Comparison of ENCODE assay signal across 8 mouse cellular contexts in the genomic region with DNA sequence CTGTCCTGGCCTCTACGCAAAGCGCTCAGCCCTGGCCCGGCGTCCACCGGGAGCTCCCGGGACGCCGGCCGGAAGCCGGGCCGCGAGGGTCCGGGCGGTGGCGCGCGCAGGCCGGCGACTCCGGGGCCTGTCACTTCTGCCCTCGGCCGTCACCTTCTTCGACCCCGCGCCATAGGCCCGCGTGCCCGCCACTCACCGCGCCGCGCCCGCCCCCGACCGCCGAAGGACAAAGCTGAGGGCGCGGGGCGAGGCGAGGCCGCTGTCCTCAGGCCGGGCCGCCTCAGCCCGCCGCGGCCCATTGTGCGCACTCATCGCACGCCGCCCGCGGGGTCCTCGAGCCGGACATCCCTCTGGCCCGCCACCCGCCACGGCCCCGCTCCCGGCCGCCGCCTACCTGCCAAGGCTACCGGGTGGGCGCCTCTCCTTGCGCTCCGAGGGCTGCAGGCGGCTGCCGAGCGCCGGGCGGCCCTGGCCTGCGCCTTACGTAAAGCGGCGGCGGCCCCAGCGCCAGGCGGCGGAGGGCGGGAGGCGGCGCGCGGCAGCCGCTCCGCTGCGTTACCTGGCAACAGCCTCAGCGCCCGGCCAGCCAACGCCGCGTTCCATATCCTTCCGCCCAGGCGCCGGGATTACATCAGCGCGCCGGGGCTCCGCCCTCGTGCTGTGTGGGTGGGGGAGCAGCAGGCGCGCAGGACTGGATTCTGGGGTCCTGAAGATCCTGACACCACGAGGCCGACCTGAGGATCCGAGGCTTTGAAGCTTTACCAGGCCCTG. TPM values are rescaled to one million over a fixed set of nuclear protein-coding genes. Genes with fewer than 3 reads are reported as not detected.
A peak's percentile ranks its signal among the peaks of the same experiment; 100 is the strongest.
DNase-seq lines count a peak whose midpoint lies in the region; ATAC-seq and TF ChIP-seq lines count a peak whose summit lies in the region.

A gene (minus strand): TSS at position 564 of the 771 bp plus-strand sequence.

- H3K79me2 ChIP-seq in C2C12 (ENCODE audit: control insufficient read depth, insufficient read depth), result peaks cover 49% of the 10 kb centered on the region

- peaks cover 75% of the 10 kb centered on the region for H3K4me1 ChIP-seq in erythroblast, embryonic 14.5 days (ENCODE audit: control insufficient read depth)
- H3K4me1 ChIP-seq in heart, embryonic 12.5 days (replicated peaks), result peaks cover 59% of the 10 kb centered on the region
- peaks cover 13% of the 10 kb centered on the region for H3K4me1 ChIP-seq in kidney, postnatal 0 days (replicated peaks; ENCODE audit: insufficient read depth, low read length)
- H3K4me1 ChIP-seq in liver, embryonic 11.5 days (replicated peaks; ENCODE audit: control insufficient read depth, insufficient read depth, low read length), result peaks cover 29% of the 10 kb centered on the region
- H3K4me1 ChIP-seq in stomach, embryonic 14.5 days (ENCODE audit: control insufficient read depth, insufficient read depth, low read length), result peaks cover 12% of the 10 kb centered on the region

- H3K27me3 ChIP-seq in C2C12 (ENCODE audit: control insufficient read depth, insufficient read depth, insufficient read length), result no peaks in the 10 kb centered on the region
- peaks cover 20% of the 10 kb centered on the region for H3K27me3 ChIP-seq in erythroblast, embryonic 14.5 days (ENCODE audit: control insufficient read depth)
- no peaks in the 10 kb centered on the region for H3K27me3 ChIP-seq in heart, embryonic 12.5 days (replicated peaks)
- no peaks in the 10 kb centered on the region for H3K27me3 ChIP-seq in kidney, postnatal 0 days (ENCODE audit: insufficient read depth, low read length)
- no peaks in the 10 kb centered on the region for H3K27me3 ChIP-seq in liver, embryonic 11.5 days (replicated peaks; ENCODE audit: control insufficient read depth, insufficient read depth, low read length)
- no peaks in the 10 kb centered on the region for H3K27me3 ChIP-seq in stomach, embryonic 14.5 days (ENCODE audit: control insufficient read depth, insufficient read depth, low read length)

- WGBS in heart, embryonic 12.5 days, result under 1% methylated on average over 97 of the region's 104 CpGs
- WGBS in kidney, postnatal 0 days, result under 1% methylated on average over 84 of the region's 104 CpGs
- WGBS in liver, embryonic 11.5 days, result under 1% methylated on average over 93 of the region's 104 CpGs
- under 1% methylated on average over 87 of the region's 104 CpGs for WGBS in stomach, embryonic 14.5 days

- H3K36me3 ChIP-seq in C2C12 (ENCODE audit: control insufficient read depth, insufficient read depth), result peaks cover 4% of the 10 kb centered on the region
- peaks cover 37% of the 10 kb centered on the region for H3K36me3 ChIP-seq in erythroblast, embryonic 14.5 days (ENCODE audit: control insufficient read depth)
- H3K36me3 ChIP-seq in heart, embryonic 12.5 days, result peaks cover 4% of the 10 kb centered on the region; the same call in 1 of the 2 replicates
- no peaks in the 10 kb centered on the region for H3K36me3 ChIP-seq in kidney, postnatal 0 days (ENCODE audit: insufficient read depth, low read length)
- H3K36me3 ChIP-seq in liver, embryonic 11.5 days (ENCODE audit: control insufficient read depth, insufficient read depth, low read length), result no peaks in the 10 kb centered on the region
- no peaks in the 10 kb centered on the region for H3K36me3 ChIP-seq in stomach, embryonic 14.5 days (ENCODE audit: control insufficient read depth, insufficient read depth, low read length)

- DNase-seq in brain, embryonic 14.5 days (ENCODE audit: low read depth), result peak; percentile 98
- DNase-seq in kidney, postnatal 0 days (ENCODE audit: low spot score), result peak; percentile 94
- DNase-seq in liver, embryonic 11.5 days (ENCODE audit: low spot score), result peak; percentile 90
- peak; percentile 92 for DNase-seq in naive thymus-derived CD4-positive, alpha-beta T cell, adult 2 months (ENCODE audit: low read depth)

- TF ChIP-seq CTCF in C2C12 (IDR thresholded peaks at IDR 0.05; ENCODE audit: control insufficient read depth, insufficient read depth, insufficient read length), result peak; percentile 14
- TF ChIP-seq CTCF in brain, embryonic 14.5 days (IDR thresholded peaks at IDR 0.05; ENCODE audit: borderline replicate concordance, extremely low read depth, insufficient read depth, insufficient read length), result no peak
- no peak for TF ChIP-seq CTCF in kidney, postnatal 0 days (IDR thresholded peaks at IDR 0.05; ENCODE audit: low read depth)

- peak; percentile 94 for ATAC-seq in heart, embryonic 12.5 days (ENCODE audit: insufficient number of reproducible peaks, low FRiP score)
- peak; percentile 94 for ATAC-seq in kidney, postnatal 0 days (replicated peaks; ENCODE audit: low FRiP score, low read depth)
- ATAC-seq in liver, embryonic 11.5 days (replicated peaks; ENCODE audit: low FRiP score), result peak; percentile 91
- peak; percentile 93 for ATAC-seq in stomach, embryonic 14.5 days (ENCODE audit: insufficient number of reproducible peaks, insufficient read depth, low FRiP score, low read depth)

- H3K9ac ChIP-seq in heart, embryonic 12.5 days, result peak within 1 kb of the TSS; percentile 92
- peak within 1 kb of the TSS; percentile 85 for H3K9ac ChIP-seq in kidney, postnatal 0 days (ENCODE audit: low read depth, low read length)
- peak within 1 kb of the TSS; percentile 86 for H3K9ac ChIP-seq in liver, embryonic 11.5 days (ENCODE audit: low read depth, low read length)
- peak within 1 kb of the TSS; percentile 90 for H3K9ac ChIP-seq in stomach, embryonic 14.5 days (replicated peaks; ENCODE audit: low read depth, low read length)

- H3K79me3 ChIP-seq in C2C12 (ENCODE audit: low read depth), result peaks cover 46% of the 10 kb centered on the region

- H3K9me3 ChIP-seq in erythroblast, embryonic 14.5 days (ENCODE audit: control insufficient read depth, low read length), result no peaks in the 10 kb centered on the region
- H3K9me3 ChIP-seq in heart, embryonic 12.5 days (replicated peaks), result no peaks in the 10 kb centered on the region
- no peaks in the 10 kb centered on the region for H3K9me3 ChIP-seq in kidney, postnatal 0 days (replicated peaks; ENCODE audit: low read length)
- H3K9me3 ChIP-seq in liver, embryonic 11.5 days (ENCODE audit: control insufficient read depth, low read length), result no peaks in the 10 kb centered on the region
- H3K9me3 ChIP-seq in stomach, embryonic 14.5 days (ENCODE audit: control insufficient read depth, low read depth, low read length), result no peaks in the 10 kb centered on the region

- peak within 1 kb of the TSS; percentile 67 for H3ac ChIP-seq in C2C12 (ENCODE audit: control insufficient read depth, insufficient read length, low read depth)

- peak within 1 kb of the TSS; percentile 85 for H3K4me2 ChIP-seq in heart, embryonic 12.5 days
- H3K4me2 ChIP-seq in kidney, postnatal 0 days (ENCODE audit: low read length), result peak within 1 kb of the TSS; percentile 88
- peak within 1 kb of the TSS; percentile 84 for H3K4me2 ChIP-seq in liver, embryonic 11.5 days
- peak within 1 kb of the TSS; percentile 72 for H3K4me2 ChIP-seq in stomach, embryonic 14.5 days (replicated peaks; ENCODE audit: low read depth, low read length)

- TF ChIP-seq POLR2A in brain, embryonic 14.5 days (IDR thresholded peaks at IDR 0.05; ENCODE audit: borderline replicate concordance, extremely low read depth, insufficient read depth, insufficient read length, poor library complexity, severe bottlenecking), result peak; percentile 69

- peak within 1 kb of the TSS; percentile 96 for H3K27ac ChIP-seq in heart, embryonic 12.5 days (ENCODE audit: poor library complexity, severe bottlenecking)
- peak within 1 kb of the TSS; percentile 93 for H3K27ac ChIP-seq in kidney, postnatal 0 days
- peak within 1 kb of the TSS; percentile 93 for H3K27ac ChIP-seq in liver, embryonic 11.5 days (ENCODE audit: low read depth, low read length)
- H3K27ac ChIP-seq in stomach, embryonic 14.5 days (ENCODE audit: low read length), result peak within 1 kb of the TSS; percentile 83

- H3K4me3 ChIP-seq in C2C12 (ENCODE audit: insufficient read depth, poor library complexity, severe bottlenecking), result peak within 1 kb of the TSS; percentile 64
- H3K4me3 ChIP-seq in erythroblast, embryonic 14.5 days (replicated peaks), result peak within 1 kb of the TSS; percentile 95
- H3K4me3 ChIP-seq in heart, embryonic 12.5 days, result peak within 1 kb of the TSS; percentile 92
- peak within 1 kb of the TSS; percentile 74 for H3K4me3 ChIP-seq in kidney, postnatal 0 days (replicated peaks; ENCODE audit: low read depth, low read length)
- peak within 1 kb of the TSS; percentile 87 for H3K4me3 ChIP-seq in liver, embryonic 11.5 days (ENCODE audit: low read depth, low read length)
- H3K4me3 ChIP-seq in stomach, embryonic 14.5 days (ENCODE audit: low read depth, low read length), result peak within 1 kb of the TSS; percentile 78

TF ChIP-seq in C2C12, 6 proteins besides CTCF, POLR2A, EP300 and RAD21:
- no peak for TF ChIP-seq MYOD1 (IDR thresholded peaks at IDR 0.05; ENCODE audit: control insufficient read depth, insufficient read length, low read depth)
- no peak for TF ChIP-seq CEBPB (IDR thresholded peaks at IDR 0.05; ENCODE audit: low read depth)
- no peak for TF ChIP-seq FOSL1 (IDR thresholded peaks at IDR 0.05; ENCODE audit: insufficient read depth, low read length, poor library complexity, severe bottlenecking)
- no peak for TF ChIP-seq MAX (IDR thresholded peaks at IDR 0.05)
- no peak for TF ChIP-seq USF1 (IDR thresholded peaks at IDR 0.05; ENCODE audit: low read depth)
- no peak for TF ChIP-seq MYOG (IDR thresholded peaks at IDR 0.05; ENCODE audit: control insufficient read depth, extremely low read depth, insufficient read length)

RNA-seq across cellular contexts. Expression of the gene that starts here (rescaled TPM):
- 8.6 TPM for polyA plus RNA-seq in C2C12 (2012; fragmentation: generic; extraction: Trizol)
- 34.8 and 58.3 TPM in 2 replicates for polyA plus RNA-seq in brain, embryonic 14.5 days (2012; rRNA removed)
- 1.6 and 2.0 TPM in 2 replicates for polyA plus RNA-seq in erythroblast, embryonic 14.5 days (2012)
- 35.1 and 37.2 TPM in 2 replicates for polyA plus RNA-seq in heart, embryonic 12.5 days (2016; fragmentation: Nextera tagmentation; extraction: Ambion mirVana)
- 19.8 and 19.9 TPM in 2 replicates for polyA plus RNA-seq in kidney, postnatal 0 days (2015; fragmentation: Nextera tagmentation; extraction: Ambion mirVana)
- 19.3 TPM in 2 replicates for polyA plus RNA-seq in liver, embryonic 11.5 days (2014; fragmentation: Nextera tagmentation; extraction: Ambion mirVana)
- polyA plus RNA-seq in stomach, embryonic 14.5 days (2014; fragmentation: Nextera tagmentation; extraction: Ambion mirVana), result 28.7 and 31.6 TPM in 2 replicates

Comparison
In these comparisons a context has a peak if more than half of its experiments do, and no peak if none do; other contexts are left out.
1. Peak in every context shown above with its lines: DNase-seq, ATAC-seq, H3K4me3 ChIP-seq and H3K27ac ChIP-seq.